Mouse (Mus musculus): ENCODE data around the gene Gen1. TPM values are rescaled to one million over a fixed set of nuclear protein-coding genes. Genes with fewer than 3 reads are reported as not detected.

Gene Gen1
- total RNA-seq (2021), result 1 to 10 TPM; 1.7 to 2.2 TPM

DNA sequence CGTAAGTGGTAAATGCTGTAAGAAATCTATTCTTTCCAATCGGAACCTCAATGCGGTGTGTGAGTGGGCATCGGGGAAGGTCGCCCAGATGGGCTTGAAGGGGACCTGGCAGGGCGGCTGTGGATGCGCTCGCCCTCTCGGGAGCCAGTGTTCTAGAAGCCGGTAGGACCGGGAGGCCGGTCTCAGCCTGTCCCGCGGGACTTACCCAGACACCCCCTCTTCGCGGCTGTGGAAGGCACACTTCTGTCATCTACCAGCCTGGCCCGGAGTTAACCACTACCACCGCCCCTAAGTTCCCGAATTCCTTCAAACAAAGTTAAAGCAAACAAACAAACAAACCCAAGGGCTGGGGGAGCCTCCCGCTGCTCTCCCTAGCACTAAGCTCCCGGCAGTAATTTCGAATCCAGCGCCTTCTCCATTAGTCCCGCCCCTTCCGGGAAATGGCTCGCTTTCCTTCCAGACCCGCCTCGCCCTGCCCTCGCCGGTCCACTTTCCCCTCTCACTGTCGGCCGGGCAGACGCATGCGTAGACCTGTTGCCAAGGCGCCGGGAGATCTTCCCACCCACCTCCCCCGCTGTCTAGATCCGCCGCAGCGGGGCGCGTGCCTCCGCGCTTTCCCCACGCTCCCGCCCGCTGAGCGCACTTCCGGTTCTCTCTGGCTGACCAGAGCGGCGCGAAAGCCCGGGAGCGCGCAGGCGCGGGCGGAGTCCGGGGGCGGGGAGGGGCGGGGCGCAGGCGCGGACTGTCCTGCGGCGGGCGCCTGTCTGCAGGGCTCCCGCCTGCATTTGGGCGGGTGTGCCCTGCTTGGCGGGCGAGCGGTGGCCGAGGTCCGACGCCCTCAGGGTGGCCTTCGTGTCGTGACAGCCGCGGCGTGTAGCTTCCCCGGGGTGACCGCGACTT is at the start of gene Gen1, which contains the start of gene Smc6:
Gene Gen1, minus strand, starts transcription at position 420 of the 900 bp plus-strand sequence.
Gene Smc6, plus strand, starts transcription at position 505 of the 900 bp plus-strand sequence.
- intact Hi-C loops (cut with DNase I), result loop anchor here (5.0 kb wide), 2 partner anchors 68 to 172 kb away; partner anchors contain the start of gene Vsnl1
- peak; percentile 85 to 91 for DNase-seq (ENCODE audit: low spot score in 2 of 2)

DNA sequence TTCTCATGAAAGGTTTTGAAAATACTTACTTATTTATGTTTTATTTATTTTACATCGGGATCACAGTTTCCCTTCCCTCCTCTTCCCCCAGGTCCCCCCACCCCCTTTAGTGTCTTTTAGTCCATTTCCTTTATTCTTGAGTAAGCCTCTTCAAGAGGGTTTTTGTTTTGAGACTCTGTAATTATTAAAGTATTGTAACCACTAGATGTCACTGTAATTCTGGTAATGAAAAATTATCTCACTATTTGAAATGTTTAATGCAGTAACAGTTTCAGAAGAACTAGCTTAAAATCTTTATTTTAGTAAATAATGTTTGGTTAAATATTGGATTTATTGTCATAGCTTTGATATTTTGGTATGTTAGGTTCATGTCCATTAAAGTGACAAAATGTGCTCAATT is 48.2 kb upstream of the Gen1 start:
- DNase-seq (ENCODE audit: low spot score in 2 of 2), result no peak
- intact Hi-C loops (cut with DNase I), result loop anchor here (5.0 kb wide), 1 partner anchor 833 kb away; no protein-coding TSS in a partner anchor

DNA sequence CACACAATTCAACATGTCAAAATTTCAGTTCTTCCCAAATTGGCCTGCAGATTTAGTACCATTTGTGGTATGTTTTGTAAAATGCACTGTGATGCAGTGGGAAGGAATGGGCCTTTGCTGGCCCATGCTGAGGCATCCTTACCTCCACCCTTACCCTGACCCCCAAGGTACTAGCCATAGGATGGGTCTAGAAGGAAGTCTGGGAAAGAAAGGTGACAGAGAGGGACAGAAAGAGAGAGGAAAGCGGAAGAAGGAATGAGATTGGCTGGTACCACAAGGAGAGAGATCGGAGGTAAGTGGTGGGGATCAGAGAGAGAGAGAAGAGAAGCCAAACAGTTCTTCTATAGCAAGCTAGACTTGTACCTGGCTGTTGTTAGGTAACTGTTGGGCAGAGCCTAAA is 45.5 kb upstream of the Gen1 start:
- no peak for DNase-seq (ENCODE audit: low spot score in 2 of 2)
- intact Hi-C loops (cut with DNase I), result loop anchor here (5.0 kb wide), 1 partner anchor 836 kb away; no protein-coding TSS in a partner anchor

DNA sequence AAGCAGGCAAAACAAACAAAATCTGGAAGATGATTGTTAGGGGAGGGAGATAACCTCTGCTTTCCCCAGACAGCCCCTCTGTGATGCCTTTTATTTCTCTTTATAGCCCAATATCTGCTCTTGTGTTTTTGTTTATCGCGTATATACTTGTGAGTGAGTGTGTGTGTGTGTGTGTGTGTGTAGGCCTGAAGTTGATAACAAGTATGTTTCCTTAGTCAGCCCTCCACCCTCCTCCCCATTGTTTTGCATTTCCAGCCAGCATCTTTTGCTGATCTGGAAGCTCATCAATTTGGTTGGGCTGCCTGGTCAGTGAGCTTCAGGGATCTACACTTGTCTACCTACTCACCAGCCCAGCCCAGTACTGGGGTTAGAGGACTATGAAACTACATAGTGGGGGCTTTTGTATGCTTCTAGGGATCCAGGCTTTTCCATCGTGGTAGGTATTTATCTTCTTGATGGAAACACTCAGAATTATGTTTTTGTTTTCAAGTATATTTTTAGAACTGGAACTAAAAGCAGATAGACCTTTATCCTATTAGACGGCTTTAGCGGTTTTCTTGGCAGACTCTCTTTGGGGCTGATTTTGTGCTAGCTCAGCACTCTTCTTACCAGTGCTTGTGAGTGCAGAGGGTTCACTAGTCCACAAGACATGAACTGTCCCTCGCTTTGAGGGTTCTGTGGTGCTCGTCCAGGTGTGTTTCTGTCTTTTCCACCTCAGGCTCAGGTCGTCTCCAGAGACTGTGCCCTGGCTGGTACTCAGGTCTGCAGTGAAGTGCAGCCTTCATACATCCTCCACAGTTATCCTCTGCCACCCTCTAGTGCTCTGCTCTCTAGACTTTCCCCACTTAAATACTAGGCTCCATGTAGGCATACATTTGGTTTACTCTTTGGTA is 41.4 kb upstream of the Gen1 start:
- DNase-seq (ENCODE audit: low spot score in 2 of 2), result no peak
- intact Hi-C loops (cut with DNase I), result no loop called here

DNA sequence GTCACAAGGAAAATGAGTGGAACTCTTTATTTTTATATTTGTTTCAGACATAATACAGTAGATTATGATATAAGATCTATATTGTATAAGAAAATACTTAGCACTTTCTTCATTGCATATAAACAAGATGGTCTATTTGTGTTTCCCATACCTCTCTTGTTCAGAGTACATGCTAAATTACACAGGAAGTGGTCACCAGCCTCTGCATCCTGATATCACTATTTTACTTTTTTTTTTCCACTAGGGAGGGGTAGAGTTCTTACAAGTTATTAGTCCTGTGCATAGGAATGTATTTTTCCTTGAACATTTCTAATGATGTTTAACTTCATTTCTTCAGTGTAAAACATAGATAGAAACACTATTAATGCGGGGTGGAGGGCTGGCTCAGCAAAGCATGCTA is 35.3 kb upstream of the Gen1 start:
- intact Hi-C loops (cut with DNase I), result no loop called here
- no peak for DNase-seq (ENCODE audit: low spot score in 2 of 2)

DNA sequence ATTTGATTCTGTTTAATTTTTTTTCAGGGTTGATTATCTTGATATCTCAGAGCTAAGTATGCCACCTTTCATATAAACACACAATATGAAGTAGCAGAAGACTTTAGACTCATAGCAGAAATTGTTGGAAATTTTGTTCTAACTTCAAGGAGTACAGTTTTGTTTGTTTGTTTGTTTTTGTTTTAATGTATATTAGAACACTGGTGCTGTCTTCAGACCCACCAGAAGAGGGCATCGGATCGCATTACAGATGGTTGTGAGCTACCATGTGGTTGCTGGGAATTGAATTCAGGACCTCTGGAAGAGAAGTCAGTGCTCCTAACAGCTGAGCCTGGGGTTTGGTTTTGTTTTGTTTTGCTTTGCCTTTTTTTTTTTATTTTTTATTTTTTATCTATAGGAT is 20.8 kb upstream of the Gen1 start:
- intact Hi-C loops (cut with DNase I), result no loop called here
- no peak for DNase-seq (ENCODE audit: low spot score in 2 of 2)

DNA sequence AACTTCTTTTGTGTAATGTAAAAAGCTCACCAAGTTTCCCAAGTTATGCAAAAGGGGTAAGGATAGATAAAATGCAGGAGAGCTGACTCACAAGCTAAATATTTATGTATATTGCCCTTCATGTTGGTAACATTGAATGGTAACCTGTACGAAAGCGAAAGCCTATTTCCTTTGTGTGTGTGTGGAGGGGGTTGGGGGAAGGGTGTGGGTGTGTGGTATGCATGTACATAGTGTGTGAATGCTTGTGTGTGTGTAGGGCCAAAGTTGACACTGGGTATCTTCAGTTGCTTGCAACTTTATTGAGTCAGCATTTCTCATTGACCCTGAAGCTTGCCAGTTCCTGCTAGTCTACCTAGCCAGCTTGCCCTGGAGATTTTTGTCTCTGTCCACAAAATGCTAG is 16.0 kb upstream of the Gen1 start:
- intact Hi-C loops (cut with DNase I), result no loop called here
- no peak for DNase-seq (ENCODE audit: low spot score in 2 of 2)

DNA sequence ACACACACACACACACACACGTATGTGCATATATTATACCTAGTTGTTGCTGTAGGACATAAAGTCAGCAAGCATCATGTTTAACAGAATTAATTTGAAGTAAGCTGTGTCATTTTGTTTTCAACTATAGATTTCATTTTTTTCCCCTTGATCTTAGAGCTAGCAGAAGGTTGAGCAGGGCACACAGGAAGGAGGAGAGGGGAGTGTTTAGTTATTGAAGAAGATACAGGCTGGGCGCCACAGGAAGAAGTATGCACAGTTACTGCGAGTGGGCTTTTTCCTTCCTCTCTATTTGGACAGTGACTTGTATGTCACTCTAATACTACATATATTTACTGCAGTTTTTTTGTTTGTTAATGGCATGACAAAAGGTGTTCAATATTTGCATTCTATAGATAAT is 14.3 kb upstream of the Gen1 start:
- DNase-seq (ENCODE audit: low spot score in 2 of 2), result no peak
- intact Hi-C loops (cut with DNase I), result no loop called here

DNA sequence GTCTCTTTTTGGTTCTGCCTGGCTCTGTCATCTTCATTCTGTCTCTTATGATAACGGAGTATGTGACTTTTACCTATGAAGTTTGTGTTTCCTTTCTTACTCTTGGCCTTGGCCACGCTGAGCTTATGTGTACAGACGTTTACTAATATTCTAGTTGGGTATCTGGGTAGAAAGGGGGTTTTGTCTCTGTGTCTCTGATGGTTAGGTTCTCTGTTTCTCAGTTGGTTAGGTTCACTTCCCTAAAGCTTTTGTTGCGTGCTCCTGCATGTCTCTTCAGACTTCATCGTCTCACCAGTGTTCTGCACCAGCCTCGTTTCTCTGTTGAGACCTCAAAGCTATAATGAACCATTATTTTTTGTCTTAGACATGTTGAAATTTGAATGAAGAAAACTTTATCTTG is 11.6 kb upstream of the Gen1 start:
- DNase-seq (ENCODE audit: low spot score in 2 of 2), result no peak
- intact Hi-C loops (cut with DNase I), result no loop called here

DNA sequence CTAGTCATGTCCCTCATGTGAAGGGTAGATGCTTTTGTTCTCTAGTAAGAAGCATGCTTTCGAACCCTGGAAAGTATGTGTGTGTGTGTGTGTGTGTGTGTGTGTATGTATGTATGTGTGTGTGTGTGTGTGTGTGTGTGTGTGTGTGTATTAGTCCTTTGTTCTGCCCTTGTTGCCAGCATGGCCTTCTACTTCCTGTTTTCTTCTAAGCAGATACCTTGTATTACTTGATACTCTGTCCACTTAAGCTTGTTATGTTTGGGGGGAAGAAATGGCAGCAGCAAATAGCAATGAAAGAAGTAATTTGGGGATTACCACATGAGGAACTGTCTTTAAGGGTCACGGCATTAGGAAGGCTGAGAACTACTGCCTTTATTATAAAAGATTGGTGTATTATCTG is 11.0 kb upstream of the Gen1 start:
- intact Hi-C loops (cut with DNase I), result no loop called here
- no peak for DNase-seq (ENCODE audit: low spot score in 2 of 2)

DNA sequence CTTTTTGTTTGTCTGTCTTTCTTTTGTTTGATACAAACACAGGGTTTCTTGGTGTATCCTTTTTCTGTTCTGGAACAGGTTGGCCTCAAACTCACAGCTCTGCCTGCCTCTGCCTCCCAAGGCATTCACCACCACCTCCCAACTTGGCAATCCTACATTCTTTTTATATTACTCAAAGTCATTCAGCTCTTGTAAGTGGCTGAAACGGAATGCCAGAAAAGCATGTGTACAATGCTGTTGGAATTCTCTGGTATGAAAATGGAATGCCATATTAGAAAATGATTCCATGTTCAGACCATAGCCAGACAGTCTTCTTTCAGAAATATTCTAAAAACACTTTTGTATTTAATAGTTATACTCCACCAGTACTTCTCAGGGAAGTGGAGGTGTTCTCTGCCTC is 7.6 kb upstream of the Gen1 start:
- intact Hi-C loops (cut with DNase I), result no loop called here
- no peak for DNase-seq (ENCODE audit: low spot score in 2 of 2)

DNA sequence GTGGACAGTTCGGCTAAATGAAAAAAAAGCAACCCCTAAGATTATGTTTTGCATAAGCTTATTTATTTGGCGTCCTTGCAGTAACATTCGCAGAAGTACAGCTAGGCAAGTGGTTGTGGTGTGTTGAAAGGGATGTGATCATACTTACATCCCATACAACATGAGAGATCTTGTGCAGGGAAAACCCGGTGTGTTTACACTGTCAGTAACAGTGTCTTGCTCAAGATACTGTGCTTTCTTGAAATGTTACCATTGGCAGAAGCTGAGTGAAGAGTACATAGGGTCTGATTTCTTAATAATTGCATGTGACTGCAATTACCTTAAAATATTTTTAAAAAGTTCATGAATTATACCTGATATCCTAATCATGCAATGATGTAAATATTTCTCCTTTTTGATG is 7.0 kb upstream of the Gen1 start:
- no peak for DNase-seq (ENCODE audit: low spot score in 2 of 2)
- intact Hi-C loops (cut with DNase I), result no loop called here

DNA sequence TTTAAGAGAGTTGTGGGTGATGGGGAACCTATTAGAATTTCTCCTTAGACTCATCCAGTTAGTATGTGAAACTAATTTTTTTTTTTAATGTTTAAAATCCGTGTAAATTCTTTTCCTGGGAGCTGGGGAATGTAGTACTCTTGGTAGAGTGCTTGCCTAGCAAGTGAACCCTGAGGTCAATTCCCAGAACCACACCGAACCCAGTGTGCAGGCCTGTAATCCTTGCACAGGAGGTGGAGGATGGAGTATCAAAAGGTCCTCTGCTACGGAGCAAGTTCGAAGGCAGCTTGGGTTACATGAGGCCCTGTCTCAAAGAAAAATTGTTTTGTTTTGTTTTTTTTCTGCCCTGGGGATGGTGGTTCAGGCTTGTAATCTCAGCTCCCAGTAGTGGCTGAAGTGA is 1.4 kb upstream of the Gen1 start:
- intact Hi-C loops (cut with DNase I), result loop anchor here (5.0 kb wide), 2 partner anchors 70 to 170 kb away; partner anchors contain the start of gene Vsnl1
- no peak for DNase-seq (ENCODE audit: low spot score in 2 of 2)

DNA sequence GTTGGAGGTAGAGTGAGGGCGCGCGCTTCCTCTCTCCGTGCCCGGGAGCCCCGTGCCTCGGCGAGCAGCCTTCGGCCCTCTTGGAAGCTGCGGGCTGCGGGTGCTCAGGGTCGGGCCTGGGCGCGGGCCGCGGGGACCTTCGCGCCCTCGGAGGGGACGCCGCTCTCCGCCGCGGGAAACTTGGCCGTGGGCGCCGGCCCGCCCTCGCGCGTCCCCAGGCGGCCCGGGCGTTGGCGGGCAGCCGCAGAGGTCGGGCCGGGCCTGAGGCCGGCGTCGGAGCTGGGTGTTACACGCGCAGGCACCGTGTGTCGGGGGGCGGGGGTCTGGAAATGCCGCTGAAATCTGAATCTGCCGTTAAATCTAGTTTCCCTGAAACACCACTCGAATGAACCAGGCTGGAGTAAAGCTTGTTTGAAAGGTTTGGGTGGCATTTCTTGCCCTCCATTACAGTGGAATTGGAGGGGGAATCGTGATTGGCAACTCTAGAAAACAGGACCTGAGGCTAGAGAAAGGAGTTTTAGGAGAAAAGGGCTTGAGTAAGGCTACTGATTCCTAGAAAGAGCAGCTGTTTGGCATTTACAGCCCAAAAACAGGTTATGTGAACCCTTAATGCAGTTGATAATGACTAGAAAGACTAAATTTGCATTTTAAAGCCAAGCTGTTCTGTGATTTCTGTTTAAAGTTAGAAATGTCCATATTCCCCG is 833 bp upstream of the Gen1 start:
- intact Hi-C loops (cut with DNase I), result loop anchor here (5.0 kb wide), 2 partner anchors 69 to 171 kb away; partner anchors contain the start of gene Vsnl1

DNA sequence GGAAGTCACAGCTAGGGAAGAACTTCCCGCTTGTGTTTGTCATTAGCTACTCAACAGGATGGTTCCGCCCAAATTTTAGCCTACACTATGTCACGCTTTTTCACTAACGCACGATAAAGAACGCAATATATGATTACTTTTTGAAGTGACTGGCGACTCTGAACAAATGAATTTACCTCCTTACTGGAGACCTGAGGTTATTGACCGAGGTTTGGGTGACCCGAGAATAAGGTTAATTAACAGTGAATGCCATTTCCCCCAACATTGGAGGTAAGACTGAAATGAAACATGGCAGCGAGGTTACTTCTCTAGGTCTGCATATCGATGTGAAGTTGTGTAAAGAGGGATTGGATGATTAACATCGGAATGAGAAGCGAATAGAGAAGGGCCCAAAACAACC is 706 bp downstream of the Gen1 start:
- intact Hi-C loops (cut with DNase I), result loop anchor here (5.0 kb wide), 2 partner anchors 68 to 172 kb away; partner anchors contain the start of gene Vsnl1

More for the DNA sequence above, 833 bp upstream of the Gen1 start:
- peak in 1 of 2 experiments; percentile 22 for DNase-seq (ENCODE audit: low spot score in 2 of 2)

DNA sequence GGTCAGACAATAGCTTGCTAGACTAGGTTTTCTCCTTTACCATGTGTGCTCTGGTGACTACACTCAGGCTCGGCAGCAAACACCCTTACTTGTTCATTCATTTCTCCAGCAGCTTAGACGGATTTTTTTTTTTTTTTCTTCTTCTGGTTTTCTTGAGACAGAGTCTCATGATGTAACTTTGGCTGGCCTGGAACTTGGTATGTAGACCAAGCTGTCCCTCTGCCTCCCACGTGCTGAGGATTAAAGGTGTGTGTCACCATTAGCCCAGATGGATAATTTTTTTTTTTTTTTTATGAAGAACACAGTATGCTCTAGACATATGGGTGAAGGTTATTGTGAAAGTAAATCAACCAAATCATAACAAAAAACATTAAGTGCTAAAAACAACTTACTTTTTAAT is 15.3 kb downstream of the Gen1 start:
- intact Hi-C loops (cut with DNase I), result no loop called here
- no peak for DNase-seq (ENCODE audit: low spot score in 2 of 2)

More for the DNA sequence above, 706 bp downstream of the Gen1 start:
- DNase-seq (ENCODE audit: low spot score in 2 of 2), result no peak

DNA sequence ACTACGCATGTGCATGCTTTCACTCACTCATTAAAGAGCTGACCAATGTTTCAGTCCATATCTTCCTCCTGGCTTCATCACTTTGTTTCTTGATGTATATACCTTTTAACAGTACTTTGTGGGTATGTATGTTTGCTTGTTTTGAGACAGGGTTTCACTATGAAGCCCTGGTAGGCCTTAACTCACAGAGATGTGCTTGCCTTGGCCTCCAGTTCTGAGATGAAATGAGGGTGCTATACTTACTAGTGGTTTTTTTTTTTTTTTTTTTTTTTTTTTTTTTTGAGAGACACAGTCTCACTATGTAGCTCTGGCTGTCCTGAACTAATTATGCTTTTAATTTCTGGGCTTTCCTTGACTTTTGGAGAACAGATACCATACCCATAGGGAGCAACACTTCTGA is 18.1 kb downstream of the Gen1 start:
- no peak for DNase-seq (ENCODE audit: low spot score in 2 of 2)
- intact Hi-C loops (cut with DNase I), result no loop called here

DNA sequence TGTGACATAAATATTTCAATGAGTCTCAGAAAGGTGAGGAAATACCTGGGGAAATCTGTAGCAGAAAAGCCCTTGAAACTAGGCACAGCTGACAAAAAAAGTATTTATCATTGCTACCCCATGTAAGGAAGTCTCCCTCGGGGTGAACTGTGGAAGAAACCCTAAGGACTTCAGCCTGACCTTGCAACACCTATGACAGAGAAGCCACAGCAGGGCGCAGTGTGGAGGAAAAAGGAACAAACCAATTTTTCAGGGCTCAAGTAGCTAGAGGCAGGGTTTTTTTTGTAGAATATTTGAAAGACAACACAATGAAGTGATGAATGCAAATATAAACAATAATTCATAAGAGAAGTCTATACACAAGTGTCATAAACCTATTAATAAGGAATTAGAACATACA is 29.6 kb downstream of the Gen1 start:
- intact Hi-C loops (cut with DNase I), result no loop called here
- DNase-seq (ENCODE audit: low spot score in 2 of 2), result no peak

DNA sequence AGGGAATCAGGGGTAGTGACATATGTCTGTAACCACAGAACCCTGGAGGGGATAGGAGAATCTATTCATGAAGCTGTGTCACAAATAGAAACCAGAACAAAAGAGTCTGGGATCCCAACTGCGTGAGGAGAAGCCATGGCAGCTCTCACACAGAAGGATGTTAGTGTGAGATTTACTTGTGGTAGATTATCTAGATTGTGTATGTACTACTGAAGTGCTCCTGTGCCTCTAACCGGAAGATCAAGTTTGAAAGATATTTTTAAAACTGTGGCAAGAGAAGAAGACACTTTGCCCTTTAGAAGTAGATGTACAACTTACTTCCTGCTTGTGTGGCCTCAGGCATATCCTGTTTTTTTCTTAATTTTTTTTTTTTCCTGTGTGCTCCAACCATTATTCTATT is 35.3 kb downstream of the Gen1 start:
- DNase-seq (ENCODE audit: low spot score in 2 of 2), result no peak
- intact Hi-C loops (cut with DNase I), result no loop called here

All from left cerebral cortex, postnatal 25 days (tissue).